In genomic region chrX:136993641-136994040, GRCm38 (mm10) we compare ENCODE assay signal across 8 mouse cellular contexts. TPM values are rescaled to one million over a fixed set of nuclear protein-coding genes. Genes with fewer than 3 reads are reported as not detected.
DNase-seq lines count a peak whose midpoint lies in the region; ATAC-seq and TF ChIP-seq lines count a peak whose summit lies in the region.
"Had no signal": no experiment of that assay in that cellular context is flagged by ENCODE, and none has a peak within 500 bp of the region (broad histone marks: within the 10 kb centered on the region; RNA-seq: fewer than 3 reads in every experiment).

No protein-coding gene starts in this region.

- H3K4me2 ChIP-seq in lung, embryonic 15.5 days: peak overlapping the region; percentile 69

- no peak for TF ChIP-seq CTCF in lung, adult 2 months (IDR thresholded peaks at IDR 0.05; ENCODE audit: insufficient read depth, low read length)

- H3K9ac ChIP-seq in lung, embryonic 15.5 days: no peak overlapping the region

- no peak overlapping the region for H3K27ac ChIP-seq in lung, embryonic 15.5 days
- H3K27ac ChIP-seq: macrophage had no signal

- no peak for TF ChIP-seq POLR2A in lung, adult 2 months (IDR thresholded peaks at IDR 0.05; ENCODE audit: borderline replicate concordance, extremely low read depth, low read depth, low read length)

- no peak for ATAC-seq in lung, embryonic 15.5 days (ENCODE audit: borderline replicate concordance, extremely low read depth, low FRiP score, low TSS enrichment)

- H3K36me3 ChIP-seq in lung, embryonic 15.5 days: no peaks in the 10 kb centered on the region

- DNase-seq in lung, adult 18-20 months: no peak
- DNase-seq in cerebellum, postnatal 36 days: peak; percentile 18 to 41
- DNase-seq in induced T-regulatory cell, adult 2 months (ENCODE audit: low read depth): peak; percentile 39
- peak; percentile 52 for DNase-seq in retina, embryonic 14.5 days (ENCODE audit: low spot score)
- DNase-seq in T-cell, adult 2 months (ENCODE audit: low spot score): no peak
- DNase-seq in lung, adult 2 months: no peak

- peaks cover 11% of the 10 kb centered on the region for H3K27me3 ChIP-seq in lung, embryonic 15.5 days

- H3K4me1 ChIP-seq in lung, embryonic 15.5 days: no peaks in the 10 kb centered on the region
- H3K4me1 ChIP-seq in lung, adult 2 months (ENCODE audit: control insufficient read depth, insufficient read depth, low read length): peaks cover 3% of the 10 kb centered on the region; the same call in 1 of the 2 replicates

- H3K9me3 ChIP-seq in lung, embryonic 15.5 days: no peaks in the 10 kb centered on the region

- peak overlapping the region; percentile 40 for H3K4me3 ChIP-seq in lung, embryonic 15.5 days
- no peak overlapping the region for H3K4me3 ChIP-seq in lung, adult 2 months (replicated peaks; ENCODE audit: extremely low read depth, low read depth, low read length)

- WGBS in lung, embryonic 15.5 days: 37% methylated on average over 14 of the region's 14 CpGs
- WGBS in lung, adult 2 months: 45% methylated on average over 14 of the region's 14 CpGs

RNA-seq across cellular contexts. Expression of gene Zcchc18, which starts 0.7 kb away (rescaled TPM):
- polyA plus RNA-seq in lung, embryonic 15.5 days (2015; fragmentation: Nextera tagmentation; extraction: Ambion mirVana): 11.0 and 11.4 TPM in 2 replicates
- polyA plus RNA-seq in lung, adult 2 months (2012; rRNA removed): 0.26 and 0.34 TPM in 2 replicates
- polyA plus RNA-seq: macrophage had no signal

RNA-seq across cellular contexts. Expression of gene Tmsb15b1, which starts 17.0 kb away (rescaled TPM):
- polyA plus RNA-seq in lung, embryonic 15.5 days (2015; fragmentation: Nextera tagmentation; extraction: Ambion mirVana): 19.0 and 22.2 TPM in 2 replicates
- 0.62 TPM in 1 of 2 replicates, not detected in the other for polyA plus RNA-seq in lung, adult 2 months (2012; rRNA removed)
- polyA plus RNA-seq: macrophage had no signal

RNA-seq across cellular contexts. Expression of gene Tmsb15l, which starts 17.0 kb away (rescaled TPM):
- polyA plus RNA-seq in lung, embryonic 15.5 days (2015; fragmentation: Nextera tagmentation; extraction: Ambion mirVana): 2.9 and 3.5 TPM in 2 replicates
- polyA plus RNA-seq in lung, adult 2 months (2012; rRNA removed): 0.25 and 0.49 TPM in 2 replicates

RNA-seq across cellular contexts. Expression of gene Tmsb15b2, which starts 18.3 kb away (rescaled TPM):
- 30.5 and 33.3 TPM in 2 replicates for polyA plus RNA-seq in lung, embryonic 15.5 days (2015; fragmentation: Nextera tagmentation; extraction: Ambion mirVana)
- not detected in 2 replicates for polyA plus RNA-seq in lung, adult 2 months (2012; rRNA removed)
- polyA plus RNA-seq: macrophage had no signal

RNA-seq across cellular contexts. Expression of gene Slc25a53, which starts 44.5 kb away (rescaled TPM):
- polyA plus RNA-seq in lung, embryonic 15.5 days (2015; fragmentation: Nextera tagmentation; extraction: Ambion mirVana): 12.1 and 14.6 TPM in 2 replicates
- 3.6 and 4.3 TPM in 2 replicates for polyA plus RNA-seq in lung, adult 2 months (2012; rRNA removed)

Comparison
In these comparisons a context has a peak if more than half of its experiments do, and no peak if none do; other contexts are left out.
1. RNA of gene Tmsb15b1, which starts 17.0 kb away (polyA plus RNA-seq): 19.0 to 22.2 TPM in lung, embryonic 15.5 days; 0.62 TPM in lung, adult 2 months; every median in the first group is over 10 times any median in the second.
2. DNase-seq: peak in cerebellum, postnatal 36 days (2 of 2), induced T-regulatory cell, adult 2 months (single experiment) and retina, embryonic 14.5 days (single experiment); none in lung, adult 18-20 months (0 of 2), T-cell, adult 2 months (single experiment) and lung, adult 2 months (single experiment).